Mouse (Mus musculus): ENCODE data around the gene Kcnmb4. TPM values are rescaled to one million over a fixed set of nuclear protein-coding genes. Genes with fewer than 3 reads are reported as not detected.

The Kcnmb4 gene
- total RNA-seq (2017), result 0.09 TPM in 1 of 2 replicates, not detected in the other

DNA sequence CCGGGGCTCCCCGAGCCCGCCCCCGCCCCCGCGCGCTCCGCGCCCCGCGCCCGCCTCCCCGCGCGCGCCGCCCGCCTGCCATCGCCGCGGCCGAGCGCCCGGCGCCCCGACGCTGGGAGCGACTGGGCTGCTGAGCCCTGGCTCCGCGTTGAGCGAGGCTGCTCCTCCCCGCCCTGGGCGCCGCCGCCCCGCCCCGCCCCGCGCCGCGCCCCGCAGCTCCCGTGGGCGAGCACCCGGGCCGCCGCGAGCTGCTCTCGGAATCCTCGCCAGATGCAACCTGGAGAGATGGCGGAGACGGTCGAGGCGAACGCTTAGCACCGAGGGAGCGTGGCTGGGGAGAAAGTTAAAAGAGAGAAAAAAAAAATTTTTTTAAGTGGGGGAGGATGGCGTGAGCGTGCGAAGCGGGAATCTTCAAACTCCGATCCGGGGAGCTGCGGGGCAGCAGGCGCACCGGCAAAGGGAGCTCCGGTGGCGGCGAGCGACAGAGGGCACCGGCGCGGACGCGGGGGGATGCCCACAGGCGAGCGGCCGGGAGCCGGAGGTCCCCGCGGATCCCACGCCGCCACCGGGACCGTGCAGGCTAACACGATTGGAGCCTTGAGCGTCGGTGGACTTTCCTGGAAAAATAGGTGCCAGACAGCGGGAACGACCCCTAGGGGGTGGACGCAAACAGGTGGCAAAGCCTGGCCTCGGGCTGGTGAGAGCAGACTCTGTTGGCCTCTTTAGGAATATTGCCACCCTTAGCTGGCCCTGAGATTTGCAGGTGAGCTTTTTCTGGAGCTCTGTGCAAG lies at the start of gene Kcnmb4:
TSS of gene Kcnmb4 (minus strand) at position 120 of the 791 bp plus-strand sequence.
- 0 out of 2 replicates have a peak, but pooled peaks have one; percentile 15 for ATAC-seq (replicated peaks; ENCODE audit: low read depth, poor library complexity, severe bottlenecking)

DNA sequence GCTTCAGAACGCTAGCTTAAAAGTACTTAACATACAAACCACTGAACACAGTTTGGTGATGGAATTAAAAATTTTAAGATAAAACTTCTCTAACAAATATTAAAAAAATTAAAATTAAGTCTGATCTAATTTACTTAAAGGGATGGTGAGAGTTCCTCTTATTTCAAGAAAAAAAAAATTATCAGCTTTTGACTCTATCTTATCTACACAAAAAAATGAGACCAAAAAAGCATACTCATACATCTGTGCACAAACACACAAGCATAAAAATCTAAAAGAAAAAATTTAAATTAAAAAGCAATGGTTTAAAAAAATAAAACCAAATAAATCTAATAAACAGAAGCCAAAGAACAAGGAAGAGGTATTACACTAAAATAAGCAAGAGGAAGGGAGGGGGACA lies 45.9 kb upstream of the Kcnmb4 start:
- no peak for ATAC-seq (replicated peaks; ENCODE audit: low read depth, poor library complexity, severe bottlenecking)

DNA sequence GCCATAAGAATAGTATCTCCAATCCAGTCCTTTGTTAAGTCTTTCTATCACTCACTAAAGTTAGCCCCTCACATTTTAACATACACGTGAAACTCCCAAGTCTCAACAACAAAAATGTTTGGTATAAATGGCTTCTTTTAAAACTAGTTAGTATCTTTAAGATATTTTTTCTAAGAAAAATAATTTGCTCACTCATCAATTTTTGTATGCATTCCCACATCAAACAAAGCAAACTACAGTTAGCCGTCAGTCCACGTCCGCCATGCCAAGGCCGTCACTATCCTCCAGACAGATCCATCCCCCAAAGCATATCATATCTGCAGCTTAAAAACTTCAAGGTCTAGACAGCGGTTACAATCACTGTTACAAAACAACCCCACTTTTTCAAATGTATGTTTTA lies 41.9 kb upstream of the Kcnmb4 start:
- ATAC-seq (replicated peaks; ENCODE audit: low read depth, poor library complexity, severe bottlenecking), result no peak

DNA sequence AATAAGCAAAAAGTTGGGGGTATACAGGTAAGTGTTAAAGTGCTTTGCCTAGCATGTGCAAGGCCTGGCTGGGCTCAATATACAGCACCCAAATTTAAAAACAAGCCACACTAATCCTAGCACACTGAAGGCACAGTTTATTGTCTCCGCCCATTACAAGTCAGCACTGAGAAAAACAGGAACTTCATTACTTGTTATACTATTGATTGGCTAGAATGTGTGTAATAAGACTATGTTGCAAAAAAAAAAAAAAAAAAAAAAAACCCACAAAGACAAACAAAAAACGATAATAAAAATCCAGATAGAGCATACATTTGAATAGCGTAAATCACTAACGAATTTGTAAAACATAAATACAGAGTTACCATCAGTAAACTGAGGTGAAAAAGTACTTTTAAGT lies 41.5 kb upstream of the Kcnmb4 start:
- ATAC-seq (replicated peaks; ENCODE audit: low read depth, poor library complexity, severe bottlenecking), result peak; percentile 78

DNA sequence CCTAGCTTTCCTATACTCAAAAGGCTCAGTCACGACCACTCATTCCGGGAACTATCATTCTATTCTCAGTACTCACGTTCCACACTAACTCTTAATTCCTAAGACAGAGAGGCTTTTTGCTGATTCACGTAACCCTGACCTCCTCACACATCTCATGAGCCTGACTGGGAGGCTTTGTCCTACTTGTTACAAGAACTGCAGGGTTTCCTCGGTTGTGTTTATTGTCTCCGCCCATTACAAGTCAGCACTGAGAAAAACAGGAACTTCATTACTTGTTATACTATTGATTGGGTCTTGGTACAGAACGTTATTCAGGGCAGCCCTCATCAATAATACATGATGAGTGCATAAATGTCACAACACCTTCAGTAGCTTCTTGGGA lies 39.6 kb upstream of the Kcnmb4 start:
- ATAC-seq (replicated peaks; ENCODE audit: low read depth, poor library complexity, severe bottlenecking), result peak; percentile 72

DNA sequence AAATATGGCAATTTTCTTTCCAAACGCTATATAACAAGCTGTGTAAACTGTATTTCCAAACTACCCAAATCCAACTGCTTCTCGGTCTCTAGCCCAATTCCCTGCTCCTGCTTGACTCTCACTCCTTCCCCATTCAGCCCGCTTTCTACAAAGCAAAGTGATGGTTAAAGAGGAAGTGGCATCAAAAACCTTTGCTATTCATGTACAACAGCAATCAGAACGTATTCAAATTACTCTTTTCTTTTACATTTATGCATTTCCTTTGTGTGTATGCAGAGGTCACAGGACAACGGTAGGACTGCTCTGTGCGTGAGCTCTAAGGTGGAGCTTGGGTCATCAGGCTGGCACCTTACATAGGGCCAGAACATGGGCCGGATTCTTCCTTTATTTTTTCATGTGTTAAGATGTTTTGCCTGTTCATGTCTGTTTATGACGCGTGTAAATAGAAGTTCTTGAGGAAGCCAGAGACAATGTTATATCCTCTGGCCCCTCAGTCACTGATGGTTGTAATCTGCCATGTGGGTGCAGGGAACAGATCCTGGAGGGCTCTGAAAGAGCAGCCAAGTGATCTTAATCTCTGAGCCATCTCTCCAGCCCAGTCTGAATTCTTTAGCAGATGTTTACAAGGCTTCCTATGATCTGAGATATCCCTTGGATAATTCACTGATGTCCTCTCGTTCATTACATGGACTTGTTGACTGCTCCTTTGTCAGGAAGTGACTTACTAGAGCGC lies 39.0 kb upstream of the Kcnmb4 start:
- no peak for ATAC-seq (replicated peaks; ENCODE audit: low read depth, poor library complexity, severe bottlenecking)

DNA sequence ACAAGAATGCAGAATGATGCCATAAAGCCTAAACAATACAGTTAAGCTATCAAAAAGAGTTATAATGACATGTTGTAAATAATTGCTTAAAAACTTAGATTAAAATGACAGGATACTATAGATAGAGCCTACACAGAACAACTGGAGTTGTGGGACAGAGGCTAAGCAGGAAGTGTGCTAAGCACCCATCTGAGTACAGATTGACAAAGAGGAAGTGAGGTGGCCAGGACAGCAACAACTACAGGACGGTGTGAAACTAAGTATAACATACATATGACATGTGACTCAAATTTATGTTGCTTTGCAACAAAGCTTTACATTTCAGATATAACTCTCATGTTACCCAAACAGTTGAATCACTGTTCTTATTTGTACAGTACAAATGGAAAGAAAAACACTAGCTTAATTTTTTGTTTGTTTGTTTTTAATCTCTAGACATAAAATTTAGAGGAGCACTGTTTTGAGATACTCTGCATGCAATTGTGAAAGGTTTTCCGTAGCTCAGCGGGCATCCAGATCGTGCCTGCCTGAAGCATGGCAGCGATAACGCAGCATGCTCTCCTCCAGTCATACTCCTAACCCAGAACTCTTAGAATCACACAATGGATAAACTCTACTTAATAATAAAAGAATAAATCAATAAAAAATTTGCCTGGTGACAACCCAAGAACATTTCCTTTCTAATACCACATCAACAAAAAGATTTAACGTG lies 31.8 kb upstream of the Kcnmb4 start:
- ATAC-seq (replicated peaks; ENCODE audit: low read depth, poor library complexity, severe bottlenecking), result peak; percentile 100

DNA sequence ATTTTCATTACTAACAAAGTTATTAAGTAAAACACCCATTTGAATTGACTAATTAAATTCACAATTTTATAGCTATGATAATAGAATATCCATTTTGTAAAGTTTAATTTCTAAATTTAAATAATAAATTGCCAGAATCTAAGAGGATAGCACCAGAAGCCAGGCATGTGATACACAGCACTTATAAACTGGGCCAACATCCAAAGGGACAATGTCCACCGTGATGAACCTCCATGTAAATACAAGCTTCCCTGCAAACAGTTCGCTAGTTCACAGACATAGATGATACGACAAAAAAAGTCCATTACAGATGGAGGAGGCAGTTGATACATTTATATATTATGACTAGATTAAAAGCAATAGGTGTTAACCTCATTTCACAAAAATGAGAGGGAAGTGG lies 19.1 kb upstream of the Kcnmb4 start:
- no peak for ATAC-seq (replicated peaks; ENCODE audit: low read depth, poor library complexity, severe bottlenecking)

DNA sequence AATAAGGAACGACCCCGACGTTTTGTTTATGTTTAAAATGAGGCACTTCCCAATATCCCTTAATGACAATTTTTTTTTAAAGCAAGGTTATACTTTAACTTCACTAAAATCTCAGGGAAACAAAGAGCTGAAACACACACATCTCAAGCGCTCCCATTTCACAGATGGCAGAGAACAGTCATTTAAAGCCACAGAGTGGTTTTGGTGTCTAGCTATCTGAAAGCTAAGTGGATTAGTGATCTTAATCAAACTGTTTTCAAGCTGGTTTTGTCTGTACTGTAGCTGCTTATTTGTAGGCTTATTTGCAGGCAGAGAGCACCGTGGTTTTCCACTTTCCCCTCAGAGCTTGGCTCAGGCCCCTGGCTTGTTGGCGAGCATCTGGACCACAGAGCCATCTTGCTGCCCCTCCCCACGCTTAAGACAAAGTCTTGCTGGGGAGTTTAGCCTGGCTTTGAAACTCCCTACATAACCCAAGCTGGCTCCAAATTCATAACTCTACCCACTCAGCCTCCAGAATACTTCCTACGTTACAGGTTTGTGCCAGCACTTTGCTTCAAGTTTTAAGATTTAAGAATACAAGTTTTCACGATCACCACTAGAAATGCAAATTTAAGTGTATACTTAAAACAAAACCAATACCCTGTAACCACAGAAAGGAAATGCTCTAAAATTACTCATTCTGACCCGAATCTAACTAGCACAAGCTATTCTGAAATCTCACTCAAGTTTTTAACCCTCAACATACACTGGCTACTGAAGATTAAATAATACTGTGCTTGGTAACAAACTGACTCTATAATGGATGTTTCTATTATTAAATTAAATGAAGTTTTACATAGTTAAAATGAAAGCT lies 13.4 kb upstream of the Kcnmb4 start:
- no peak for ATAC-seq (replicated peaks; ENCODE audit: low read depth, poor library complexity, severe bottlenecking)

DNA sequence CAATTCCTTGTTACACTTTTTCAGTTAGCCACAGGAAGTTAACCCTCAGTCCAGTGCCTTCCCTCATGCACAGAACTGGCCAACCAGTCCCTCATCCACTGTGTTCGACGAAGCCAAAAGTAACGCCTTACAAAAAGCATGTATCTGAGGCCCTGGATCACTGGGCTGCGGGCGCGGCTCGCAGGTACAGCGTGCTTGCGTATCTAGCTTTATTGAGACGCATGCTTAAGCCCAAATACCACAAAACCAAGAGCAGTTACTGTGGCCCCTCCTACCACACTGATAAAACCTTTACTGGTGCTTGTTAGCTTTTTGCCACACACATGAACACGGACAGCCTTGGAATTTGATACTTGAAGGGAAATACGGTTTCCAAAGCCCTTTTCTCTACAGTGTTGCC lies 8.2 kb upstream of the Kcnmb4 start:
- peak; percentile 76 for ATAC-seq (replicated peaks; ENCODE audit: low read depth, poor library complexity, severe bottlenecking)

DNA sequence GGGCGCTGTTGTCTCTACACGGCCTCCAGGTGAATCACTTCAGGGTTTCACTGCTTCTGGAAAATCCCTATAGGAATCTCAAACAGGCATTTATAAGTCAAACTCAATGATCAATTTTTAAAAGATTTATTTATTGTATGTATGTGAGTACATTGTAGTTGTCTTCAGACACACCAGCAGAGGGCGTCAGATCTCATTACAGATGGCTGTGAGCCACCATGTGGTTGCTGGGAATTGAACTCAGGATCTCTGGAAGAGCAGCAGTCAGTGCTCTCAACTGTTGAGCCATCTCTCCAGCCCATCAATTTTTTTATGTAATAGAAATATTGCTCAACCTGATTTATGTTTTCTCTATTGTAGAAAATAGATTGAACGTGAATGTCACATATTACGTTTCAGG lies 7.3 kb upstream of the Kcnmb4 start:
- no peak for ATAC-seq (replicated peaks; ENCODE audit: low read depth, poor library complexity, severe bottlenecking)

DNA sequence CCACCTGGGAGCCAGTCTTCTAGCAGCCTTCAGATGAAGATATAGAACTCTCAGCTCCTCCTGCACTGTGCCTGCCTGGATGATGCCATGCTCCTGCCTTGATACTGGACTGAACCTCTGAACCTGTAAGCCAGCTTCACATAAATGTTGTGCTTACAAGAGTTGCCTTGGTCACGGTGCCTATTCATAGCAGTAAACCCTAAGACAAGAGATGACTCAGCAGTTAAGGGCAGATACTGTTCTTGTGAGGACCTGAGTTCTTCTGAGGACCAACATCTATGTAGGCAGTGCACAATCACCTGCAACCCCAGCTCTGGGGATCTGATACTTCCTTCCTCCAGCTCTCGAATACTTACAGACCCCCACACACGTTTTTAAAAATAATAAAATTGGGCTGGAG lies 2.9 kb upstream of the Kcnmb4 start:
- no peak for ATAC-seq (replicated peaks; ENCODE audit: low read depth, poor library complexity, severe bottlenecking)

DNA sequence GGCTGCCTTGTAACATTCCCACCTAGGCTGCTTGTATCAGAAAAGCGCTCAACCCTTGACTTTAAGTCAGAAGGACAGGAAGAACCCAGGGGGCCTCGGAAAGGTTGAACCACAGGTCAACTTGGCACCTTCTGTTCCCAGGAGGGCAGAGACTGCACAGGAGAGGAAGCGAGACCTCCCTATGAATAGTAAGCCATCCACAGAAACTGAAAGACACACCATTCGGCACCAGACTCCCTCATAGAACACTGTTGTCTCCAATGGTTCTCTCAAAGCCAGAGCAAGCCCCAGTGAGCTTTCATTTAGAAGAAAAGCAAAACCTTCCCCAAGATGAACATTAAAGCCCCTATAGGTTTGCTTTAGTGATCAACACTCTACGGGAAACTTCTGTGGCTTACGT lies 2.0 kb upstream of the Kcnmb4 start:
- no peak for ATAC-seq (replicated peaks; ENCODE audit: low read depth, poor library complexity, severe bottlenecking)

DNA sequence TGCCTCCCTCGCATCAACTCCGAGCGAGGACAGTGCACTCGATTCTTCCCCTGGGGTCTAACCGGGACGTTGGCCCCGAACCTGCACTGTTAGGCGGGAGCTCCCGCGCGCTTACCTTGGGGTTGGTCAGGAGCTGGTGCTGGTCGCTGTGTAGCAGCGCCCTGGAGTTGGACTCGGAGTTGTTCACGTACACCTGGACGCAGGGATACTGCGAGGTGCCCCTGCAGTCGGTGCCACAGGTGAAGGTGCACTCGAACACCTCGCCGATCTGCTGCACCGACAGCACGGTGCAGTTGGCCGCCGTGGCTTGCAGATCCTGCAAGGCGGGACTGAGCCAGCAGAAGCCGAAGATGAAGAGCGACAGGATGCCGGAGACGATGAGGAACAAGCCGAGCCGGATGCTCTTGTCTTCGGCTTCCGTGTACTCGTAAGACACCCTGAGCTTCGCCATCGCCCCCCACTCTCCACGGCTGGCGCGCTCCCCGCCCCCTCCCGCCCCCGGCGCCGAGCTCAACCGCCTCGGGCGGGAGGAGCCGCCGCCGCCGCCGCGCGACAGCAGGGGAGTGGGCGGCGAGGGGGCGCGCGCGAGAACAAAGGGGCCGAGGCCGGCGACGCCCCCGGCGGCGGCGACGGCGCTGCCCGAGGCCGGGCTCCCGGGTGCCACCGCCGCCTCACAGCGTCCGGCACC lies 463 bp downstream of the Kcnmb4 start:
- peak; percentile 73 for ATAC-seq (replicated peaks; ENCODE audit: low read depth, poor library complexity, severe bottlenecking)

DNA sequence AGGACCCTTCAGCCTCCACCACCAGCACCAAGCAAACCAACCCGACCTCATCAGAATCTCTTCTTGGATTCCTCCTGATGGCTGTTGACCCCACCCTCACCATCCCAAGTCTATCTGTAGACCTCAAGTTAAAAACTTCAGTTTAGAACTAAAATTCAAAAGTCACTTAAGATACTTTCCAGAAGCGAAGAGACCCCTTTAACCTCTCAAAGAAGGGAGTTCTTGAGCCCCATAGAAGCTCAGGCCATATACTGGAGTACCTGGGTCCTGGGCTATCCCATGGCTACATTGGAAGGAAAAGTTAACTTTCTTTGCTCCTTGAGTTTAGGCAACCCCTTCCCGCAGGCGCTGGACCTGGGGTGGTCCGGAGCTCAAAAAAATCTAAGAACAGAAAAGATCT lies 1.1 kb downstream of the Kcnmb4 start:
- ATAC-seq (replicated peaks; ENCODE audit: low read depth, poor library complexity, severe bottlenecking), result 0 out of 2 replicates have a peak, but pooled peaks have one; percentile 3

DNA sequence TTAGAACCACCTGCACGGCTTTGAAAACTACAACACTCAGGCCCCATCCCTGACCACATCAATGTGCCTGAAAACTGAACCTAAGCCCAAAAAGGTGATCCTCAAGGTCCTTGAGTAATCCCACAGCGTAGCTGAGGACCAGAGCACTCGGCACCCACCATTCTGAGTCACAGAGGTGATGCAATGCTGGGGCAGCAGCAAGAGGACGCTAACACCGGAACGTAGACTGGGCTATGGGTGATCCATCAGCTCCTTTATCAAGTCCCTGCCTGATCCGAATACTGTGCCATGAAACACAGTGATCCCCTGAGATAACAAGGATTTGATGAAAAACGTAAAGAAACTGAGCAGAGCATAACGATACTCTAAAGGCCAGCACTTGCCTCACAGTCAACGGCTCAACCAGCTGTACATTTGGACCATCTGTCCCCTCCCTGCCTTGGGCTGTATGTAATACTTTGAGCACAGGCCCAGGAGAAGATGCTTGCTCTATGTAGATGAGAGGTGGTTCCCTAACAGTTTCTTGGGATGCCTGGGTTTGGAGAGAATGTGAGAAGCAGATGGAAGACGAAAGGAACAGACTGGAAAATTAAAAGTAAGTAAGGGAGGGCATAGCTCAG lies 3.3 kb downstream of the Kcnmb4 start:
- no peak for ATAC-seq (replicated peaks; ENCODE audit: low read depth, poor library complexity, severe bottlenecking)

DNA sequence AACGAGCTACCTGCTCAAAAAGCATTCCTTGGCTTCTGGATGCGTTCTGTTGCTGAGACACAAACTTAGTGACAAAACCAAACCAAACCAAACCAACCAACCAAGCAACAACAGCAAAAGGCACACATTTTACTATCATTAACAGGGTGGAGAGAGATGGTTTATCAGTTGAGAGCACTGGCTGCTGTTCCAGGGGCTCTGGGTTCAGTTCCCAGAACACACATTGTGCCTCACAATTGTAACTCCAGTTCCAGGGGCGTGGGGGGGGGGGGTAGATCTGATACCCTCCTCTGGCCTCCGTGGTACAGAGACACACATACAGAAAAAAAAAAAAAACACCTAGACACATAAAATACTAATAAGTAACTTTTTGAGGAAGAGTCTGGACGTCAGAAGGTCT lies 5.6 kb downstream of the Kcnmb4 start:
- ATAC-seq (replicated peaks; ENCODE audit: low read depth, poor library complexity, severe bottlenecking), result no peak

DNA sequence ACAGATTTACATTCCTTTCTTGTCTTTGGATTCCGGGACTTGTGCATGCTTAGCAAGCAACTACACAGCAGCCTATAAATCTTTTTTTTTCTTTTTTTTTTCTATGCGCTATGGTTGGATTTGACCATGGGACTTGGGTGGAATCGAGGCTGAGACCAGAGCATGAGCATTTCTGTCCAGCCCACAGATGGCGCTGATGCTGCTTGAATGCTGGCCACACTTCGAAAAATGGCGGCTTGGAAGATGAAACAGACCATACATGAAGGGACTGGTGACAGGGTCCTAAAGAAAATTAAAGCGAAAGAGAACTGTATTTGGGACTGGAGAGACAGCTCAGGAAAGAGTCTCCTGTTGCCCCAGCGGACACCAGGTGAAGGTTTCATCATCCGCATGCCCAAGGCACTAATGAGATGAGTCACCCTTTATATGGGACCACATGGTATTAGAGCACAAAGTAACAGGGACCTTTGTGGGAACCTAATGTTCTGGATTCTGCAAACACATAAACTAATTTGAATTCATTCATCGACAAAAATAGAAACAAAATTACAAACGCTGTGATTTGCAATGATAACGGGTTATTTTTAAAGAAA lies 9.8 kb downstream of the Kcnmb4 start:
- ATAC-seq (replicated peaks; ENCODE audit: low read depth, poor library complexity, severe bottlenecking), result peak; percentile 63

DNA sequence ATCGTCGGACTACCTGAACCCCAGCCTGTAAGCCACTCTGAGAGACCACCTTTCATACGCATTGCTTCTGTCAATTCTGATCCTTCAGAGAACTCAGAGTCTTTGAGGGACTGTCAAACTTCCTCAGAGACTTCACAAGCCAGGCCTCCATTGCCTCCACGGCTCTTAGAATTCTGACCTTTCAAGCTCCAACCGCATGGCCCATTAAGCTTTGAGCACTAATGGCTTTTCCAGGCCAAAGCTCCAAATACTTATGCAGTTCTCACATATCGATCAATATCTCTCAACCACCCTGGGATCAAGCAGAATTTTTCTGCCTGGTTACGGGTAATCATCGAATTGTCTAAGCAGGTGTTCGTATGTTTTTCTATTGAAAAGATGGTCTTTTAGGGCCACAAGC lies 12.2 kb downstream of the Kcnmb4 start:
- ATAC-seq (replicated peaks; ENCODE audit: low read depth, poor library complexity, severe bottlenecking), result no peak
